Mouse (Mus musculus) central nervous system, embryonic 18 days (tissue): Measurements from ENCODE around the gene Ccdc158. TPM values are rescaled to one million over a fixed set of nuclear protein-coding genes. Genes with fewer than 3 reads are reported as not detected.

Source experiments
- polyA plus RNA-seq: library from polyadenylated mRNA; depleted of rRNA; stranded (reverse); fragments of >200 nt; gene quantifications from 2 replicates; pipeline ENCODE4 v1.2.3, GENCODE M21; 2012; rRNA removed

Ccdc158 gene
- 0.92 and 0.94 TPM in 2 replicates for polyA plus RNA-seq

GRCm38 (mm10) chr5:92674859-92675573 lies at the start of gene Ccdc158:
TSS of gene Ccdc158 (minus strand) at chr5:92675271.

GRCm38 (mm10) chr5:92683351-92683807 lies 8.3 kb upstream of the Ccdc158 start, which contains the start of gene Shroom3:
TSS of gene Shroom3 (plus strand) at chr5:92683435.

GRCm38 (mm10) chr5:92602691-92603690 lies 72.1 kb downstream of the Ccdc158 start, which contains the start of gene Stbd1:
TSS of gene Stbd1 (plus strand) at chr5:92603041.

Other genes with a start within 250 kb of the Ccdc158 start
- 58.4 and 59.9 TPM in 2 replicates for gene Nup54, start 240.1 kb downstream of the Ccdc158 start, polyA plus RNA-seq
- gene Scarb2, start 168.4 kb downstream of the Ccdc158 start, polyA plus RNA-seq, result 72.7 and 76.9 TPM in 2 replicates
- 0.96 and 1.1 TPM in 2 replicates for gene Fam47e, start 120.2 kb downstream of the Ccdc158 start, polyA plus RNA-seq
- gene Stbd1, start 72.2 kb downstream of the Ccdc158 start, polyA plus RNA-seq, result 3.1 and 6.1 TPM in 2 replicates
- 2.6 and 2.7 TPM in 2 replicates for gene Shroom3, start 8.2 kb upstream of the Ccdc158 start, polyA plus RNA-seq